Mouse (Mus musculus) gastrocnemius, postnatal 25 days (tissue): ENCODE measurements around the gene Magea10. TPM values are rescaled to one million over a fixed set of nuclear protein-coding genes. Genes with fewer than 3 reads are reported as not detected.

ENCODE experiments used
- DNase-seq: peaks from one replicate; pipeline ENCODE4 v3.0.0; 2022
- long read RNA-seq, 2 experiments: library from polyadenylated mRNA; stranded (forward); transcript quantifications; one replicate each; pipeline ENCODE4 v2.0.0; 2021
- total RNA-seq, 2 experiments: library from RNA; stranded (reverse); gene quantifications; 1 replicate in 1 of 2; 2 replicates in 1 of 2; pipeline ENCODE4 v1.2.3; 2021

Gene Magea10
- total RNA-seq, result not detected
- long read RNA-seq, experiment 1, result 0 reads
- long read RNA-seq, experiment 2, result 0 reads

DNA sequence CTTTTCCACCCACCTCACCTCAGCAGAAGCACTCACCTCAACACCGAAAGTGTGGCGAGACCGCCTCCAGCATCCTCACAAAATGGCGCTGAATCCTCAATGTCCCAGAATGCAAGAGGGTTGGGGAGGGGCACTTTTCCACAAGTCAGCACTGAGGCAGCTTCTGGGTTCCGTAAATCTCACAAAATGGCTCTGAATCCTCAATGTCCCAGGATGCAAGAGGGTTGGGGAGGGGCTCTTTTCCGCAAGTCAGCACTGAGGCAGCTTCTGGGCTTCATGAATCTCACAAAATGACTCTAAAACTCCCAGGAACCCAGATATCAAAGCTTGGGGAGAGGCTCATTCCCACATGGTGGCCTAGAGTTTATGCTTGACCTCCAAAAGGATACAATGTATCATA lies at the start of gene Magea10:
Gene Magea10 (minus strand): TSS at position 101 of the 400 bp plus-strand sequence.
- no peak for DNase-seq

DNA sequence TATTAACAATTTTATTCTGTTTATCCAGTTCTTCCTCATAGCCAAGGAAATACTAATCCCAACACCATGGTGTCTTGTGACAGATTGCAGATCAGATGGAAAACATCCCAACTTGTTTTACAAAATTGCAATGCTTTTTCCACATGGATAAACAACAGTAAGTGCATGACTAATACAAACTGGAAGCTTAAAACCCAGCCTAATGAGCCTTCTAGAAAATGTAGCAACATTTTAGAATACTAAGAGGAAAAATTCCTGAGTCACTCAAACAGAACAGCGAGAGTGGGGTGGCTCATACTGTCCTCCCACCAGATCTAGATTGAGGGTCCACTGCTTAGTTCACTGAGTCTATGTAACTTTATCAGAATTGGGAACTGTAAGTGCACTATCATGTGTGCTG lies 4.7 kb downstream of the Magea10 start:
- DNase-seq, result no peak

Other genes with a start within 250 kb of the Magea10 start
- not detected for gene Magea4, start 164.8 kb downstream of the Magea10 start, total RNA-seq
- gene Gabre, start 112.1 kb downstream of the Magea10 start, total RNA-seq, result under 1 TPM; 0.26 to 0.51 TPM